Mouse (Mus musculus) layer of hippocampus, adult 2 months (tissue): Measurements from ENCODE around the gene Ebi3. TPM values are rescaled to one million over a fixed set of nuclear protein-coding genes. Genes with fewer than 3 reads are reported as not detected.
"Not testable (repeated sequence)": the region's sequence is repeated elsewhere in the genome, so short reads cannot be mapped to it uniquely, and the experiment has no call there.

ENCODE experiments used
- DNase-seq, 2 experiments: peaks; one replicate each; pipeline ENCODE4 v3.0.0; 2022; ENCODE audit warnings: low spot score in 2 of 2
- H3K27ac ChIP-seq: fragments of 200-600 bp; 2 replicates; pipeline ENCODE4 v1.8.1; 2022
- H3K4me3 ChIP-seq: fragments of 200-600 bp; 2 replicates; pipeline ENCODE4 v1.8.1; 2022; ENCODE audit warnings: mild to moderate bottlenecking
- CTCF ChIP-seq: fragments of 200-600 bp; conservative IDR thresholded peaks from 2 replicates; pipeline ENCODE4 v1.8.1; 2022; ENCODE audit warnings: antibody characterized with exemption, mild to moderate bottlenecking, moderate library complexity
- long read RNA-seq, 2 experiments: library from polyadenylated mRNA; stranded (forward); transcript quantifications; one replicate each; pipeline ENCODE4 v2.0.0; 2021; ENCODE audit warnings: borderline mapping rate in 2 of 2
- total RNA-seq, 2 experiments: library from RNA; stranded (reverse); gene quantifications; 2 replicates each; pipeline ENCODE4 v1.2.3; 2021

Ebi3 gene
- total RNA-seq, result 1 to 10 TPM; 1.0 to 1.6 TPM
- long read RNA-seq, experiment 1, partial matches to known transcripts, result 0 of 1 reads
- long read RNA-seq, experiment 1, other reads (novel, unspliced or antisense), result 0 of 1 reads
- long read RNA-seq, experiment 2, partial matches to known transcripts, result 2 of 3 reads
- long read RNA-seq, experiment 2, other reads (novel, unspliced or antisense), result 0 of 3 reads

GRCm38 (mm10) chr17:55952447-55953027, at the start of gene Ebi3:
Gene Ebi3, plus strand, starts transcription at chr17:55952640.
- no peak for DNase-seq
- Histone ChIP-seq H3K27ac (no peak within 1 kb of the TSS), H3K4me3 (no peak within 1 kb of the TSS)
- no peak for TF ChIP-seq CTCF

- no peak for TF ChIP-seq CTCF
- Histone ChIP-seq H3K4me3 (no peak overlapping the region), H3K27ac (no peak overlapping the region)
- DNase-seq, result no peak
Observed at GRCm38 (mm10) chr17:55903087-55903486, 49.4 kb upstream of the Ebi3 start.

- no peak for TF ChIP-seq CTCF
- no peak overlapping the region for H3K4me3 ChIP-seq
- DNase-seq, result no peak
- H3K27ac ChIP-seq, result no peak overlapping the region
Observed at GRCm38 (mm10) chr17:55903687-55904086, 48.8 kb upstream of the Ebi3 start.

GRCm38 (mm10) chr17:55904131-55904530, 48.3 kb upstream of the Ebi3 start:
- TF ChIP-seq CTCF, result no peak
- Histone ChIP-seq H3K4me3 (no peak overlapping the region), H3K27ac (no peak overlapping the region)
- no peak for DNase-seq

- Histone ChIP-seq H3K4me3 (no peak overlapping the region), H3K27ac (no peak overlapping the region)
- TF ChIP-seq CTCF, result no peak
- DNase-seq, result no peak
Observed at GRCm38 (mm10) chr17:55906669-55907068, 45.8 kb upstream of the Ebi3 start.

GRCm38 (mm10) chr17:55931553-55932502, 20.6 kb upstream of the Ebi3 start:
- peak; percentile 41 to 58 for DNase-seq
- TF ChIP-seq CTCF, result peak; percentile 56

GRCm38 (mm10) chr17:55932635-55933034, 19.8 kb upstream of the Ebi3 start:
- H3K4me3 ChIP-seq, result peak overlapping the region; percentile 76
- no peak for TF ChIP-seq CTCF
- no peak overlapping the region; the same call in 1 of the 2 replicates for H3K27ac ChIP-seq
- no peak for DNase-seq

More at GRCm38 (mm10) chr17:55931553-55932502, 20.6 kb upstream of the Ebi3 start:
- Histone ChIP-seq H3K27ac (peak overlapping the region; percentile 92), H3K4me3 (peak overlapping the region; percentile 76)

GRCm38 (mm10) chr17:55933191-55933590, 19.2 kb upstream of the Ebi3 start:
- no peak for DNase-seq
- no peak overlapping the region for H3K4me3 ChIP-seq
- no peak for TF ChIP-seq CTCF

GRCm38 (mm10) chr17:55944387-55944865, 8.0 kb upstream of the Ebi3 start:
- not testable (repeated sequence) for DNase-seq
- H3K4me3 ChIP-seq, result peak overlapping the region; percentile 67
- H3K27ac ChIP-seq, result peak overlapping the region; percentile 96

More at GRCm38 (mm10) chr17:55933191-55933590, 19.2 kb upstream of the Ebi3 start:
- no peak overlapping the region for H3K27ac ChIP-seq

- Histone ChIP-seq H3K27ac (peak overlapping the region; percentile 96), H3K4me3 (peak overlapping the region; percentile 67)
- DNase-seq, result peak; percentile 93 to 97
Observed at GRCm38 (mm10) chr17:55944866-55945682, 7.4 kb upstream of the Ebi3 start.

GRCm38 (mm10) chr17:55945696-55946095, 6.7 kb upstream of the Ebi3 start:
- DNase-seq, result no peak
- peak overlapping the region; percentile 96 for H3K27ac ChIP-seq
- peak overlapping the region; percentile 67 for H3K4me3 ChIP-seq
- no peak for TF ChIP-seq CTCF

GRCm38 (mm10) chr17:55948647-55949046, 3.8 kb upstream of the Ebi3 start:
- Histone ChIP-seq H3K4me3 (no peak overlapping the region), H3K27ac (no peak overlapping the region)
- no peak for DNase-seq
- no peak for TF ChIP-seq CTCF
